Mouse (Mus musculus) limb, embryonic 10.5 days (tissue): ENCODE measurements around the gene Clec12b. TPM values are rescaled to one million over a fixed set of nuclear protein-coding genes. Genes with fewer than 3 reads are reported as not detected.

Experiments
- polyA plus RNA-seq: library from polyadenylated mRNA; unstranded; fragments of >200 nt; fragmentation: Nextera tagmentation; extraction: Ambion mirVana; gene quantifications from 2 replicates; pipeline ENCODE4 v1.2.1, GENCODE M21; 2016

Gene Clec12b
- polyA plus RNA-seq, 1 experiment from 2014 or later, result not detected

Other genes with a start within 250 kb of the Clec12b start
- gene Clec2d, start 205.3 kb downstream of the Clec12b start, polyA plus RNA-seq, result not detected in 2 replicates
- 0.16 TPM in 1 of 2 replicates, not detected in the other for gene Cd69, start 110.4 kb downstream of the Clec12b start, polyA plus RNA-seq
- not detected in 2 replicates for gene 4922502D21Rik, start 54.1 kb downstream of the Clec12b start, polyA plus RNA-seq
- gene Clec12a, start 43.2 kb downstream of the Clec12b start, polyA plus RNA-seq, result 0.11 and 0.51 TPM in 2 replicates
- 9.2 and 12.0 TPM in 2 replicates for gene Clec1b, start 11.4 kb upstream of the Clec12b start, polyA plus RNA-seq
- 0.20 and 0.21 TPM in 2 replicates for gene Clec9a, start 23.0 kb upstream of the Clec12b start, polyA plus RNA-seq
- 0.84 and 1.4 TPM in 2 replicates for gene Clec1a, start 66.1 kb upstream of the Clec12b start, polyA plus RNA-seq
- gene Olr1, start 121.3 kb upstream of the Clec12b start, polyA plus RNA-seq, result 0.16 TPM in 1 of 2 replicates, not detected in the other
- not detected in 2 replicates for gene Tmem52b, start 126.7 kb upstream of the Clec12b start, polyA plus RNA-seq
- 34.2 and 35.7 TPM in 2 replicates for gene Gabarapl1, start 147.3 kb upstream of the Clec12b start, polyA plus RNA-seq
- not detected in 2 replicates for gene Klre1, start 192.0 kb upstream of the Clec12b start, polyA plus RNA-seq
- not detected in 2 replicates for gene Klrd1, start 205.9 kb upstream of the Clec12b start, polyA plus RNA-seq
- gene Klrk1, start 238.0 kb upstream of the Clec12b start, polyA plus RNA-seq, result not detected in 2 replicates